Mouse (Mus musculus) liver, adult 2 months (tissue): ENCODE data around the gene Creb5. TPM values are rescaled to one million over a fixed set of nuclear protein-coding genes. Genes with fewer than 3 reads are reported as not detected.

ENCODE experiments used
- DNase-seq: peaks from one replicate; pipeline ENCODE4 v3.0.0-alpha.2; 2011; ENCODE audit warnings: low read depth, low spot score; ENCODE audit errors: extremely low read depth
- H3K27ac ChIP-seq: fragments of 200-500 bp; replicated peaks from 2 replicates; pipeline ENCODE4 v1.5.1; 2012; ENCODE audit warnings: low read depth, mild to moderate bottlenecking, control low read depth, inconsistent platforms, low read length; ENCODE audit not compliant: insufficient read depth
- H3K27me3 ChIP-seq: fragments of 200-500 bp; 2 replicates; pipeline ENCODE4 v1.6.1; 2012; ENCODE audit warnings: mild to moderate bottlenecking, moderate library complexity, low read length, inconsistent platforms; ENCODE audit not compliant: control insufficient read depth, insufficient read depth
- H3K36me3 ChIP-seq: fragments of 200-500 bp; 2 replicates; pipeline ENCODE4 v1.6.1; 2012; ENCODE audit warnings: low read length, inconsistent platforms; ENCODE audit not compliant: control insufficient read depth, insufficient read depth
- H3K4me1 ChIP-seq: fragments of 200-500 bp; 2 replicates; pipeline ENCODE4 v1.6.1; 2011; ENCODE audit warnings: low read length; ENCODE audit not compliant: control insufficient read depth, insufficient read depth
- H3K4me3 ChIP-seq: fragments of 200-500 bp; 2 replicates; pipeline ENCODE4 v1.5.1; 2011; ENCODE audit warnings: low read depth, mild to moderate bottlenecking, control low read depth, low read length, moderate library complexity; ENCODE audit not compliant: insufficient read depth
- H3K79me2 ChIP-seq: fragments of 200-500 bp; 2 replicates; pipeline ENCODE4 v1.6.1; 2012; ENCODE audit warnings: inconsistent platforms, mild to moderate bottlenecking, low read length, moderate library complexity; ENCODE audit not compliant: control insufficient read depth, insufficient read depth
- H3K9ac ChIP-seq: fragments of 200-500 bp; 2 replicates; pipeline ENCODE4 v1.6.1; 2012; ENCODE audit warnings: low read depth, mild to moderate bottlenecking, control low read depth, inconsistent platforms, low read length
- CTCF ChIP-seq: fragments of 200-500 bp; IDR thresholded peaks from 2 replicates; pipeline ENCODE4 v1.5.1; 2011; ENCODE audit warnings: low read depth, low read length, control low read depth
- POLR2A ChIP-seq: fragments of 200-500 bp; IDR thresholded peaks from 2 replicates; pipeline ENCODE4 v1.6.1; 2011; ENCODE audit warnings: low read length, control low read depth; ENCODE audit not compliant: insufficient read depth; ENCODE audit errors: extremely low read depth
- whole genome bisulfite sequencing: fragments of 180-500 bp; shearing (Covaris S2); methylation state at CpG from one replicate; pipeline ENCODE4 v1.1.7; 2018; 5-methylcytosine and 5-hydroxymethylcytosine counted together
- polyA plus RNA-seq: library from polyadenylated mRNA; depleted of rRNA; stranded (reverse); fragments of >200 nt; gene quantifications from 2 replicates; pipeline ENCODE4 v1.2.3, GENCODE M21; 2012
- total RNA-seq: library from RNA; depleted of rRNA; stranded (reverse); fragments of >200 nt; gene quantifications from 2 replicates; pipeline ENCODE4 v1.2.3, GENCODE M21; 2014

Creb5 gene
- total and polyA plus RNA-seq, 2 experiments = 0.02 to 0.18 TPM

DNA sequence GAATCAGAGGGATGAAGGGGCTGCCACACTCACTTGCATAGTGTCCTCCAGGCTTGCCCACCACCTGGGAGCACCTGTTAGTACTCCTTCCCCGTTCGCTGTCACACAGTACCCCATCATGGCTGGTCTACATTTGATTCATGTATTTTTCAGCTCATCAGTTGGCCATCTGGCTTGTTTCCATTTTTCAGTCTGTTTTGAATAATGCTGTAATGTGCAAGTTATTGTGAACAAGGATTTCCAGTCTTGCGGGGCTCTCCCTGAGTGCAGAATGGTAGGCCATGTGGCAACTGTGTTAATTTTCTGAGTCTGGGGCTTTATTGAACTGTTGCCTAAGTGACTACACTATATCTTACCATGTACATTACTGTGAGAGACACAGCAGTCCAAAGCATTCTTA, 369.4 kb downstream of the Creb5 start:
- Histone ChIP-seq H3K4me1 (no peaks in the 10 kb centered on the region), H3K79me2 (no peaks in the 10 kb centered on the region), H3K27ac (no peak overlapping the region), H3K4me3 (no peak overlapping the region), H3K27me3 (peaks cover 2% of the 10 kb centered on the region; the same call in 1 of the 2 replicates), H3K36me3 (no peaks in the 10 kb centered on the region), H3K9ac (no peak overlapping the region)
- no peak for DNase-seq
- 93% methylated on average over 3 of the region's 3 CpGs for WGBS
- no peak for TF ChIP-seq POLR2A
- no peak for TF ChIP-seq CTCF

DNA sequence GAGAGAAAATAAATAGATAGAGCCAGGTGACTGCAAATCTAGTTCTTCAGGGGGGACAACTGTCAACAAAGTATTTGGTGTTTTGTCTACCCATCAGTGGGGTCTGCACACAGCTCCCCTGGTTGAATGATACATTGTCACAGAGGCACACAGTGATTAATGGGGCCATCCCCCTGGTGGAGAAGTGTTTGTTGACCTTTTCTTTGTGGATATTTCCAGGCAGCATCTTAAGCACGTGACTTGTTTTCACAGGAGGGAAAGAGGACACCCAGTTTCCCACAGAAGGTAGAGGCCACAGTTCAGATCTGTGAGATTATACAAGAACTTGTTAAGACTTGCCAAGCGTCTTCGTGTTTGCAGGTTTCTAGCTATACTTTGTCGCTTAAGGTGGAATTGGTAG, 370.4 kb downstream of the Creb5 start:
- H3K9ac ChIP-seq = no peak overlapping the region
- no peak overlapping the region for H3K27ac ChIP-seq
- no peaks in the 10 kb centered on the region for H3K4me1 ChIP-seq
- no peak for DNase-seq
- TF ChIP-seq CTCF (no peak), POLR2A (no peak)
- WGBS = 67% methylated on average over 4 of the region's 4 CpGs
- H3K36me3 ChIP-seq = no peaks in the 10 kb centered on the region
- no peaks in the 10 kb centered on the region; the same call in 1 of the 2 replicates for H3K27me3 ChIP-seq
- no peak overlapping the region for H3K4me3 ChIP-seq
- H3K79me2 ChIP-seq = no peaks in the 10 kb centered on the region

DNA sequence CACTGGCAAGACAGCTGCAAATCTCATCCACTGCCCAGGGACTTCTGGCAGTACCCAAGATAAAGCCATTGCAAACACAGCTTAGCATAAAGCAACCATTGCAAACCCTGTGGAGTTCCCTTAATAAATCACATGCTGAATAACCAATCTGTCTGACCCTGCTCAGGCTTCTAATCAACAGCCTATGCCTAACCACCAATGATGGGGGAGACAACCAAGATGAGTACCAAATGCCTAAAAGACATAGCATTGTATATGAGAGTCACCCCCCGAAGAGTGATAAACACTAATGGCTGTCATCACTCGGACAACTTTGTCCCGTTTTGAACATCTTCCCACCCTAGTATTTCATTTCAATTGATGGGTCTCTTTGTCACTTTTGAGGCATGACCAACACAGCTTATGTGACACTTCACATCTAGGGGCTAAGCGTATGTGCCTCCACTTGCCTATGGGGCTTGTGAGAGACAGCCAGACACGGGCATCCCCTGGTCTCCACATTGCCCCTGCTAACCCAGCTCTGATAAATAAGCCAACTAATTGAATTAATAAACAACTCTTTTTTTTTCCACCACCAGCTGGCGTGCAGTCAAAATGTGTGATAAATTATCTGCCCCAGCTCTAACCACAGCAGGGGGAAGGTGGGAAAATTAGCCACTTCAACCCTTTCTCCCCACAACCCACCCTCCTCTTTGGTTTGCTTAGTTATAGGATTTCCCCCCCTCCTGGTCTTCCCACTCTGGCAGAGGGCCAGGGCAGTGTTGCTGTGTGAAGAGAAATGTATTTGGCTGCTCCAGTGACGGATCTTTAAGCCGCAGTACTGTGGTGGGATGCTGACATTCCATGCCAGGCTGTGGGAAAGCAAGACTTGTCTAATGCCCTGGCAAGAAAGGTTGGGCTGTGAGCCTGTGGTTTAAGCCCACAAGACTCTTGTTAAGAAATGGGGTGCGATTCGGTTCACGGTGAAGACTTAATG, 376.1 kb downstream of the Creb5 start:
- TF ChIP-seq CTCF (no peak), POLR2A (no peak)

DNA sequence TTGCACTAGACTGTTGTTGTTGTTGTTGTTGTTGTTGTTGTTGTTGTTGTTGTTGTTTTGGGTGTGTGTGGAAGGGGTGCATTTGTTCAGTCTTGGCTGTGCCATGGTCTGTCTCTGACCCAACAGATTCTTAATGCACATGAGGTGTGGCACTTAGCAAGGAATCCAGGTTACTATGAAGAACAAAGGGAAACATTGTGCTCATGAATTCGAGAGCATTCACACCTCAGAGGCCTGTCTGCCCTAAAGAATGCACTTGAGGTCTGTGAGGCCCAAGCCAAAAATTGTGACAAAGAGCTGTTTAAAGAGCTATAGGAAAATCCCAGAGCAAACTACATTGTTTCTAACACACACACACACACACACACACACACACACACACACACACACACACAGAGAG, 377.7 kb downstream of the Creb5 start:
- no peak for DNase-seq
- no peak overlapping the region for H3K27ac ChIP-seq
- no peaks in the 10 kb centered on the region for H3K79me2 ChIP-seq
- TF ChIP-seq POLR2A (no peak), CTCF (no peak)
- H3K4me3 ChIP-seq = no peak overlapping the region
- no peaks in the 10 kb centered on the region for H3K36me3 ChIP-seq
- 55% methylated on average over 1 of the region's 1 CpGs for WGBS
- H3K4me1 ChIP-seq = no peaks in the 10 kb centered on the region
- H3K9ac ChIP-seq = no peak overlapping the region
- no peaks in the 10 kb centered on the region; the same call in 1 of the 2 replicates for H3K27me3 ChIP-seq

More for the DNA sequence above, 376.1 kb downstream of the Creb5 start:
- H3K9ac ChIP-seq = no peak overlapping the region
- 81% methylated on average over 11 of the region's 11 CpGs for WGBS
- H3K4me1 ChIP-seq = no peaks in the 10 kb centered on the region
- no peaks in the 10 kb centered on the region; the same call in 1 of the 2 replicates for H3K27me3 ChIP-seq
- no peak overlapping the region for H3K27ac ChIP-seq
- H3K36me3 ChIP-seq = no peaks in the 10 kb centered on the region
- no peak overlapping the region for H3K4me3 ChIP-seq
- H3K79me2 ChIP-seq = no peaks in the 10 kb centered on the region
- no peak for DNase-seq

DNA sequence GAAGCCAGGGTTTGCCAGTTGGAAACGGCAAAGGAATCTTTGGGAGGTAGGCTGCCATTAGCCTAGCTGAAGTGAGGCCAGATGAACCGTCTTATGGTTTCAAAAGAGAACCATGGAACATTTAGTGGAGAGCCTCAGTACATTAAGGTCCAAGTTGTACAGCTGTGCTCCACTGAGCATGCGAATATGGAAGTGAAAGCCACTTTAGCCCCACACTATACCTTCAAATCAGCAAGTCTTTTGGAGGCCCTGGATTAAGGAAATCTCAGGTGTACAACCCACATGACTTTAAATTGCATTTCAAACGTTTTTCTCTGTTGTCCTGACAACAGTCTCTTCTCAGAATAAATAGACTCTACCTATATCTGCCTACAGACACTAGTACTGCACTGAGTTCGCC, 379.4 kb downstream of the Creb5 start:
- Histone ChIP-seq H3K79me2 (no peaks in the 10 kb centered on the region), H3K27ac (no peak overlapping the region), H3K36me3 (no peaks in the 10 kb centered on the region), H3K27me3 (peaks cover 2% of the 10 kb centered on the region; the same call in 1 of the 2 replicates), H3K4me3 (no peak overlapping the region), H3K9ac (no peak overlapping the region), H3K4me1 (no peaks in the 10 kb centered on the region)
- no peak for DNase-seq
- 68% methylated on average over 5 of the region's 5 CpGs for WGBS
- TF ChIP-seq POLR2A (no peak), CTCF (no peak)

DNA sequence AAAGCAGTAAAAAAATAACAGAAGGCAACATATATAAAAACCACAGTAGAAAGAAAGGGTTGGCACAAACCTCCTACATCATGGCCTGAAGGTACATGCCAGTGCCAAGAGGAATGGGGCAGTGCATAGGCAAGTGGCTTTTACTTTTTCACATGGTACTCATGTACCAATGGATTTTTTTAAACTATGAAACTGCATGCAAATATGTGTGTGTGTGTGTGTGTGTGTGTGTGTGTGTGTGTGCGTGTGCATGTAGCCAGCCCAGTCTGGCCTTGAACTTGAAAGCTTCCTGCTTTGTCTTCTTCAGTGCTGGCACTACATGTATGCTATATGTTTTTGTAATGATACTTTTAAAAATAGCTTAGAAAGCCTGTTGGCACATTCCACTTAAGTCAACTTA, 391.2 kb downstream of the Creb5 start:
- Histone ChIP-seq H3K36me3 (no peaks in the 10 kb centered on the region), H3K9ac (no peak overlapping the region), H3K27me3 (0 out of 2 replicates have a peak, but pooled peaks cover 6% of the 10 kb centered on the region), H3K4me1 (no peaks in the 10 kb centered on the region), H3K79me2 (no peaks in the 10 kb centered on the region), H3K4me3 (no peak overlapping the region), H3K27ac (no peak overlapping the region)
- WGBS = 79% methylated on average over 1 of the region's 1 CpGs
- no peak for DNase-seq
- no peak for TF ChIP-seq POLR2A
- no peak for TF ChIP-seq CTCF
